In genomic region chr15:85810462-85810805, GRCm38 (mm10) we compare ENCODE assay signal across 8 mouse cellular contexts. TPM values are rescaled to one million over a fixed set of nuclear protein-coding genes. Genes with fewer than 3 reads are reported as not detected.
DNase-seq lines count a peak whose midpoint lies in the region; ATAC-seq and TF ChIP-seq lines count a peak whose summit lies in the region.

No protein-coding gene starts in this region.

- no peaks in the 10 kb centered on the region for H3K9me3 ChIP-seq in embryonic facial prominence, embryonic 14.5 days (ENCODE audit: control insufficient read depth, low read length)
- no peaks in the 10 kb centered on the region for H3K9me3 ChIP-seq in intestine, postnatal 0 days (ENCODE audit: control insufficient read depth)
- H3K9me3 ChIP-seq in neural tube, embryonic 14.5 days (ENCODE audit: control insufficient read depth, low read length) = no peaks in the 10 kb centered on the region

- peaks cover 7% of the 10 kb centered on the region for H3K4me1 ChIP-seq in embryonic facial prominence, embryonic 14.5 days (ENCODE audit: control insufficient read depth, insufficient read depth, low read length)
- H3K4me1 ChIP-seq in intestine, postnatal 0 days (replicated peaks; ENCODE audit: control insufficient read depth, insufficient read depth, low read length) = 0 out of 2 replicates have a peak, but pooled peaks cover 6% of the 10 kb centered on the region
- peaks cover 4% of the 10 kb centered on the region; the same call in 1 of the 2 replicates for H3K4me1 ChIP-seq in neural tube, embryonic 14.5 days (ENCODE audit: control insufficient read depth, insufficient read depth, low read length)

- ATAC-seq in embryonic facial prominence, embryonic 14.5 days (ENCODE audit: low read depth) = no peak
- ATAC-seq in intestine, postnatal 0 days = no peak
- no peak for ATAC-seq in neural tube, embryonic 14.5 days (ENCODE audit: low read depth)

- TF ChIP-seq CTCF in left cerebral cortex, adult 2 months (IDR thresholded peaks at IDR 0.05) = no peak
- no peak for TF ChIP-seq CTCF in intestine, postnatal 0 days (IDR thresholded peaks at IDR 0.05; ENCODE audit: low read depth)

- intact Hi-C loops in left cerebral cortex, adult 2 months (cut with DNase I) = loop anchor here (2.0 to 5.0 kb wide), 3 partner anchors 48 to 73 kb away; partner anchors contain the start of genes Gtse1 and Trmu

- peak overlapping the region; percentile 95 for H3K4me3 ChIP-seq in left cerebral cortex, adult 2 months
- peak overlapping the region; percentile 65 for H3K4me3 ChIP-seq in embryonic facial prominence, embryonic 14.5 days (ENCODE audit: low read depth, low read length)
- H3K4me3 ChIP-seq in intestine, postnatal 0 days (ENCODE audit: low read depth, low read length) = peak overlapping the region; percentile 74
- H3K4me3 ChIP-seq in neural tube, embryonic 14.5 days (ENCODE audit: low read depth, low read length) = peak overlapping the region; percentile 68; the same call in 1 of the 2 replicates

- H3K27me3 ChIP-seq in embryonic facial prominence, embryonic 14.5 days (replicated peaks; ENCODE audit: control insufficient read depth, insufficient read depth, low read length) = no peaks in the 10 kb centered on the region
- H3K27me3 ChIP-seq in intestine, postnatal 0 days (replicated peaks; ENCODE audit: control insufficient read depth, insufficient read depth, low read length) = no peaks in the 10 kb centered on the region
- no peaks in the 10 kb centered on the region for H3K27me3 ChIP-seq in neural tube, embryonic 14.5 days (ENCODE audit: control insufficient read depth, insufficient read depth, low read length)

- H3K9ac ChIP-seq in embryonic facial prominence, embryonic 14.5 days (ENCODE audit: low read depth, low read length) = peak overlapping the region; percentile 78; the same call in 1 of the 2 replicates
- H3K9ac ChIP-seq in intestine, postnatal 0 days (ENCODE audit: low read depth, low read length) = peak overlapping the region; percentile 81; the same call in 1 of the 2 replicates
- H3K9ac ChIP-seq in neural tube, embryonic 14.5 days (replicated peaks; ENCODE audit: low read depth, low read length) = peak overlapping the region; percentile 77; the same call in 1 of the 2 replicates

- H3K4me2 ChIP-seq in embryonic facial prominence, embryonic 14.5 days (ENCODE audit: low read depth, low read length) = peak overlapping the region; percentile 60
- H3K4me2 ChIP-seq in intestine, postnatal 0 days (replicated peaks; ENCODE audit: low read depth) = peak overlapping the region; percentile 87
- peak overlapping the region; percentile 59; the same call in 1 of the 2 replicates for H3K4me2 ChIP-seq in neural tube, embryonic 14.5 days (ENCODE audit: low read depth, low read length)

- H3K36me3 ChIP-seq in embryonic facial prominence, embryonic 14.5 days (ENCODE audit: control insufficient read depth, insufficient read depth, low read length) = no peaks in the 10 kb centered on the region
- peaks cover 7% of the 10 kb centered on the region; the same call in 1 of the 2 replicates for H3K36me3 ChIP-seq in intestine, postnatal 0 days (ENCODE audit: control insufficient read depth, insufficient read depth)
- H3K36me3 ChIP-seq in neural tube, embryonic 14.5 days (ENCODE audit: control insufficient read depth, insufficient read depth, low read length) = no peaks in the 10 kb centered on the region

- no peak for DNase-seq in left cerebral cortex, adult 2 months (ENCODE audit: extremely low spot score in 1 of 2, low spot score in 2 of 2)
- DNase-seq in left cerebral cortex, adult 9 months (ENCODE audit: low spot score in 2 of 2) = no peak
- DNase-seq in embryonic facial prominence, embryonic 14.5 days (ENCODE audit: low spot score) = no peak
- DNase-seq in cerebellum, adult 8-10 months = no peak
- no peak for DNase-seq in cerebellum, adult 11 months
- DNase-seq in kidney, postnatal 14 days = no peak

- peak overlapping the region; percentile 98 for H3K27ac ChIP-seq in left cerebral cortex, adult 2 months
- H3K27ac ChIP-seq in embryonic facial prominence, embryonic 14.5 days (replicated peaks; ENCODE audit: low read depth, low read length) = no peak overlapping the region
- peak overlapping the region; percentile 91; the same call in 1 of the 2 replicates for H3K27ac ChIP-seq in intestine, postnatal 0 days (ENCODE audit: low read depth, low read length)
- no peak overlapping the region for H3K27ac ChIP-seq in neural tube, embryonic 14.5 days (ENCODE audit: low read depth, low read length)

- 75% methylated on average over 5 of the region's 5 CpGs for WGBS in embryonic facial prominence, embryonic 14.5 days
- 51% methylated on average over 5 of the region's 5 CpGs for WGBS in intestine, postnatal 0 days
- WGBS in neural tube, embryonic 14.5 days = 82% methylated on average over 5 of the region's 5 CpGs

RNA-seq across cellular contexts. Expression of gene Cdpf1, which starts 1.1 kb away (rescaled TPM):
- total RNA-seq in left cerebral cortex, adult 2 months (2021) = 10 to 100 TPM; 21.1 to 21.3 TPM
- 30.6 and 33.4 TPM in 2 replicates for polyA plus RNA-seq in embryonic facial prominence, embryonic 14.5 days (2014; fragmentation: Nextera tagmentation; extraction: Ambion mirVana)
- polyA plus RNA-seq in intestine, postnatal 0 days (2015; fragmentation: Nextera tagmentation; extraction: Ambion mirVana) = 48.6 and 49.9 TPM in 2 replicates
- polyA plus RNA-seq in neural tube, embryonic 14.5 days (2014; fragmentation: Nextera tagmentation; extraction: Ambion mirVana) = 15.4 and 19.2 TPM in 2 replicates

RNA-seq across cellular contexts. Expression of gene Pkdrej, which starts 11.1 kb away (rescaled TPM):
- total RNA-seq in left cerebral cortex, adult 2 months (2021) = 1 to 10 TPM in 1 of 2 experiments, under 1 TPM in 1; 0.82 to 1.2 TPM
- polyA plus RNA-seq in embryonic facial prominence, embryonic 14.5 days (2014; fragmentation: Nextera tagmentation; extraction: Ambion mirVana) = 0.26 and 0.31 TPM in 2 replicates
- 0.07 and 0.12 TPM in 2 replicates for polyA plus RNA-seq in intestine, postnatal 0 days (2015; fragmentation: Nextera tagmentation; extraction: Ambion mirVana)
- polyA plus RNA-seq in neural tube, embryonic 14.5 days (2014; fragmentation: Nextera tagmentation; extraction: Ambion mirVana) = 0.03 and 0.18 TPM in 2 replicates

RNA-seq across cellular contexts. Expression of gene Ttc38, which starts 21.7 kb away (rescaled TPM):
- 1 to 10 TPM; 5.0 to 5.2 TPM for total RNA-seq in left cerebral cortex, adult 2 months (2021)
- 5.0 and 6.1 TPM in 2 replicates for polyA plus RNA-seq in embryonic facial prominence, embryonic 14.5 days (2014; fragmentation: Nextera tagmentation; extraction: Ambion mirVana)
- 8.6 and 10.4 TPM in 2 replicates for polyA plus RNA-seq in intestine, postnatal 0 days (2015; fragmentation: Nextera tagmentation; extraction: Ambion mirVana)
- polyA plus RNA-seq in neural tube, embryonic 14.5 days (2014; fragmentation: Nextera tagmentation; extraction: Ambion mirVana) = 3.1 and 3.5 TPM in 2 replicates

RNA-seq across cellular contexts. Expression of gene Gtse1, which starts 49.1 kb away (rescaled TPM):
- total RNA-seq in left cerebral cortex, adult 2 months (2021) = under 1 TPM; 0.25 to 0.33 TPM
- 18.9 and 19.6 TPM in 2 replicates for polyA plus RNA-seq in embryonic facial prominence, embryonic 14.5 days (2014; fragmentation: Nextera tagmentation; extraction: Ambion mirVana)
- polyA plus RNA-seq in intestine, postnatal 0 days (2015; fragmentation: Nextera tagmentation; extraction: Ambion mirVana) = 4.2 and 4.6 TPM in 2 replicates
- 2.3 and 2.4 TPM in 2 replicates for polyA plus RNA-seq in neural tube, embryonic 14.5 days (2014; fragmentation: Nextera tagmentation; extraction: Ambion mirVana)

Comparison
In these comparisons a context has a peak if more than half of its experiments do, and no peak if none do; other contexts are left out.
1. H3K27ac ChIP-seq: peak in left cerebral cortex, adult 2 months (single experiment) and intestine, postnatal 0 days (single experiment); none in embryonic facial prominence, embryonic 14.5 days (single experiment) and neural tube, embryonic 14.5 days (single experiment).
2. Peak in every context shown above with its lines, with median percentiles within 50 percentile points of each other: H3K4me3 ChIP-seq, H3K4me2 ChIP-seq and H3K9ac ChIP-seq.